Mouse (Mus musculus): Measurements from ENCODE around the gene Olfr802.

Olfr802 gene

DNA sequence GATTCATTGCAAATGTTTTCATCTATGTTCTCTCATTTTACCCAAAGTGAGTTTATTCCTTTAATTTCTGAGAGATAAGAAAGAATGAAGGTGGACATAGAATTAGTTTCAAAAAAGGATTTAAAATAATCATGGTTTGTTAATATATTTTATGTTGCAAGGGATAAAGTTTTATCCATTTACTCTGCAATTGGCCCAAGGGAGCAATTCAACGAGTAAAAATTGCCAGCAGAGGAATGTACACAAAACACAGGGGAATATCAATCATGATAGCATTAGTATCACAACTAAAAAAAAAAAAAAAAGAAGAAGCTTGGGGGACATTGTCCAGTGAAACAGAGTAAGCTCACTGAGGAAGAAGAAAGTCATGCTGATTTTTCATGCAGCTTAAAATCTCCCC lies at the start of gene Olfr802:
TSS of gene Olfr802 (minus strand) at position 101 of the 400 bp plus-strand sequence.
- DNase-seq (ENCODE audit: low read depth, low spot score) = no peak

DNA sequence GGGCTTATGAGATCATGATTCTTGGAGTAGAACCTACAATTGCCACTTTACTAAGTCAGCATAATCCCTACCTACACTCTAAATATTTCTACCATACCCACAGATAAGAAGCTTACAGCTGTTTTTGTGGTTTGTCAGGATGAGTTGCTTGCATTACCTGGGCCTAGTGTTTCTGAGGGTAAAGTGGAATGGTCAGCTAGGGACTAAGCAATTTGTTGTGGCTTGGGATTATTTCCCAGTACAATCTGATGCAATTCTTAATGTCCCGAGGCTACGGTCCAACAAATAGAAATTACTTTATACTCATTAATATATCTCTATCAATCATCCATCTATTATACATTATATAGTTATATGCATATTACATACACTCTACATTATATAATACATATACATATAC lies 41.3 kb upstream of the Olfr802 start, which contains the start of gene Olfr805:
TSS of gene Olfr805 (minus strand) at position 101 of the 400 bp plus-strand sequence.
- no peak for DNase-seq (ENCODE audit: low read depth, low spot score)

DNA sequence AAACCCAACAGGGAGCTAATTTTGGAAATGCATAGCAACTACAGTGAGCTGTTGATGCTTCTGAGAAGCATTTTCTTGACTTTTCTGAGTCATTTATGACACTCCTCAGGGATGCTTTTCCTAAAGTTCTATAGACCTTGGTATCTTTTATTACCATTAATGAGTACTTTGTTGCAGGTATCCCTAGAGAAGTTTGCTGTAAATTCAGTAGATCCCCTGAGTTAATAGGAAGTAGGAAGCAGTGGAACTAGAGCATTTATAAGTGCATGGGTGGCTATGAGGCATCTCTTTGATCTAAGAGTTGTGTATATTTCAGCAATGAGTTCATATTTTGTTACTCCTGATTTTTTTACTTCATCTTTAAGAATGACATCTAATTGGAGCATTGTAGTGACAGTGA lies 14.9 kb upstream of the Olfr802 start, which contains the start of gene Olfr804:
TSS of gene Olfr804 (plus strand) at position 301 of the 400 bp plus-strand sequence.
- no peak for DNase-seq (ENCODE audit: low read depth, low spot score)

DNA sequence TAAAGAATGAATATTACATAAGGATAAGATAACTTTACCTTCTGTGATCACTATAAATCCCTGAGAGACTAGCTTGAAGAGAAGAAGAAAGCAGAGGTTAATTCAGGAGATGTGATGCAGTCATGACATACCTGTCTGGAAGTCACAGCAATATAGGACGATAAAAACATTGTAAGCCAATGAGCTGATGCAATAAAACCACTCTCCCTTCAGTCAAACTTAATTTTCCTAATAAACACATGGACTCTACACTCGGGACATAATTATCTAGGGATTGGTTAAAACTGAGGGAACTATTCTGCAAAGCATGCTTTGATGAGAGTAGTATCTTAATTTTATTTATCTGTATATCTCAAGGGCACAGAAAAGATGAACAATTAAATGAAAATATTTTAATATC lies 6.2 kb upstream of the Olfr802 start, which contains the start of gene Olfr803:
TSS of gene Olfr803 (minus strand) at position 101 of the 400 bp plus-strand sequence.
- no peak for DNase-seq (ENCODE audit: low read depth, low spot score)

DNA sequence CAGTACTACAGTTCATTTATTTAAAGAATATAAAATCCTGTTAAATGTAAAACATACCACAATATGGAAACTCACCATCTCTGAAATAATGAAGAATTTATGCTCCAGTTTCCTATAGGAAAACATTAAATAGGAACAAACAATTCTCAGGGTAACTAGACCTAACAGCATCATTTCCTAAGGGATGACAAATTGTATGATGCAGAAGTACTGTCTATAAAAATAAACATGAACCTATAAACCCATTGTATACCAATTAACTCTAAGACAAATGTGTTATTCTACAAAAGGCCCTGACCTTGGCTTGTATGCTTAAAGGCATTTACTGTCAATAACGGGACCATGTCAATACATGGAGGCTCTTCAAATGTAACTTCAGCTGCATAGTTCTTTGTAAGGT lies 14.2 kb downstream of the Olfr802 start, which contains the start of gene Olfr801:
TSS of gene Olfr801 (minus strand) at position 101 of the 400 bp plus-strand sequence.
- no peak for DNase-seq (ENCODE audit: low read depth, low spot score)

DNA sequence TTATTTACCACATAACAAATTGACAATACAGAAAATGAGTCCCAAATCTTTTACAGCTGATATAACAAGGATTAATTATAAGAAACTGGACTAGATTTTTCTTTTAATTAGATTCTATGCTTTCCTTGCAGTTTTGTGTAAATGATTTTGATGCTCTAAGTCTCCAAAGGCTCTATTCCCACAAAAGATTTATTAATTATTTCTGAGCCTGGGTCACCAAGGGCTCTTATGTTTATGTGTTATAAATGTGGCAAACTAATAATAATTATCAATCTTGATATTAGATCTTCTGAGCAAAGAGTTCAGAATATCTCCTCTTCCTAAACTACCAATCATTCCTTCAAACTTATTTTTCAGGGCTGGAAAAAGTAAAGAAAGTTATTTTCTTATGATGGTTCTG lies 30.6 kb downstream of the Olfr802 start, which contains the start of gene Olfr800:
TSS of gene Olfr800 (plus strand) at position 301 of the 400 bp plus-strand sequence.
- DNase-seq (ENCODE audit: low read depth, low spot score) = no peak

DNA sequence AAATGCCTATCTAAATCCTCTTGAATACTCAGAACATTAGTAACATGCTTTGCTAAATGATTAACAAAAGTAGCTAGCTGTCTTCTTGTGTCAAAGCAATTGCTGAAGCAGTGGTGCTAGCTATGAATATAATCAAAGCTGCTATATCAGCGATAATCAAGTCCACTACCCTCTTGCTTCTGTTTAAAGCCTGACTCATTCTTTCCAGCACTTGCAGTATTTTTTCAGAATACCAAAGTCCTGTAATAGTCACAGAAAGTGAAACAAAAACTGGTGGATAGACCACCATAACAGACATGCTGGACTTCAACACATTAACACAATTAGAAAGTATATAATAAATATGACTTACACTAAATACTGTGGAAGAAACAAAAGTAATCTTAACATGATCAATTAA lies 36.2 kb downstream of the Olfr802 start:
- DNase-seq (ENCODE audit: low read depth, low spot score) = no peak

DNA sequence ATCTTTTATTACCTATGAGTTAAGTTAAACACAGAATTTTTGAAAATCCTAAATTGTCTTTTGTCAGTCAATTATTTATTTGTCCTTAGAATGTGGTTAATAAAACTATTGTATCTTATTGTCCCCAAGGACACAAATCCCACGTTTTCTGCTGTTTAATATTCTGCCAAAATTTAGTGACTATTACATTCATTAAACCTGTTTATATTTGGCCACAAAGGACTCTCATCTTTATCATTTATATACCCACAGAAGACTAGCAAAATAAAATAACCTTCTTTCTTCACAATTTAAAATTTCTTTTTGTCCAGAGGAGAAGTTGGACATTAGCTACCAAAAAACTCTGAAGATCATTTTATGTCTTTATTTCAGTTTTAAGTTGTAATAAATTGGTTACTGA lies 50.8 kb downstream of the Olfr802 start, which contains the start of gene Olfr799:
TSS of gene Olfr799 (plus strand) at position 301 of the 400 bp plus-strand sequence.
- no peak for DNase-seq (ENCODE audit: low read depth, low spot score)

DNA sequence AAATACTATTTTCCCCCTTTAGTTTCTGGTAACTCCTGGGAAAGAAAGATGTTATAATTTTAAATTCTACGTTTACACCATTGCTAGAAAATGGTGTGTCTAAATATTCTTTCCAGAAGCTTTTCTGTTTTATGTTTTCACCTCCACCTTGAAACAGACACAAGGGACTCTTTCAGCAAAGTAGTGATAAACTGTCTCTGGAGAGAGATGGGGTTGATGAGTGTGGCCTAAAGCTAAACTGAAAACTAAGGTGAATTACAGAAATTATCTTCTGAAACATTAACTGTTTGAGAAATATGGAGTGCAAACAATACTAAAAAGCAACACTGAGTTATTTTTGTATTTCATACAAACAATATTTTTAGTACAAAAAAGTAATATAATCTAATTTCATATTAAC lies 60.1 kb downstream of the Olfr802 start, which contains the start of gene Olfr798:
TSS of gene Olfr798 (minus strand) at position 101 of the 400 bp plus-strand sequence.
- DNase-seq (ENCODE audit: low read depth, low spot score) = no peak

Data from A20 (cell line).